Mouse (Mus musculus): ENCODE measurements at regions not wholly inside any gene's neighbourhood (a gene's known extent, or its start where the extent isn't known, plus 50 kb on each side); places are given as distances from the start of the nearest gene placed in this dataset.

DNA sequence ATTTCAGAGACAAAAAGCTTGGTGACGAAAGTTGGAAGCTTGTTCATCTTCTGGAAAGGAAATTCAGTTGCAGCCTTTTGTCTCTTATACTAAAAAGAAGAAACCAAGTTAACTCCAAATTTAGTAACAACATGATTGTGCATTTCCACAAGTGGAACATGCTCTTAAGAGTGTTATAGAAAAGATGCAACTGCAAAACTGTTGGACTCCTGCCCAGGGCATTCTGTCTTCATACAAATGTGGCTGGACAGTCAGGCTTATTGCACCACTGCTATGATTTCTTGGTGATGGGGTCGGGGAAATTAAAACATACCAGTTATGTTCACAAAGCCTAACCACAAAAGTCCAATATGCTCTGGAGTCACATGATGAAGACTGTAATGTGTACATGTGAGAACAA lies 194.8 kb downstream of the Gm5447 start:
- DNase-seq (ENCODE audit: low read depth): no peak

DNA sequence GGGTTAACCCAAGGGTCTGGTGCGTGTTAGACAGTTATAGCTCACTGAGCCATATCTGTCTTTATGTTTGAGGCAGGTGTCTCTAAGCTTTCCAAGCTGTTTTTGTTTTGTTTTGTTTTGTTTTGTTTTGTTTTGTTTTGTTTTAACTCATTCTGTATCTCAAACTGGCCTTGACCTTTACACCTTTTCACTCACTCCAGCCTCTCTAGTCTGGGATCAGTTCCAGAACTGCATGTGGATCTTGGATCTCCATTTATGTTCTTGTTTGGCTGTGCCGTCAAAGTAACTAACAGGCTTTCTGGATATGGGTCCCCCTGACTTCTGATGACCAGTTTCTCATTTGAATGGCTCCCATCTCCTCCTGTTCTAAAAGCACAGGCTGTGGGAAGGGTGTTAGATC lies 197.7 kb downstream of the Gm5447 start:
- DNase-seq (ENCODE audit: low read depth): no peak

DNA sequence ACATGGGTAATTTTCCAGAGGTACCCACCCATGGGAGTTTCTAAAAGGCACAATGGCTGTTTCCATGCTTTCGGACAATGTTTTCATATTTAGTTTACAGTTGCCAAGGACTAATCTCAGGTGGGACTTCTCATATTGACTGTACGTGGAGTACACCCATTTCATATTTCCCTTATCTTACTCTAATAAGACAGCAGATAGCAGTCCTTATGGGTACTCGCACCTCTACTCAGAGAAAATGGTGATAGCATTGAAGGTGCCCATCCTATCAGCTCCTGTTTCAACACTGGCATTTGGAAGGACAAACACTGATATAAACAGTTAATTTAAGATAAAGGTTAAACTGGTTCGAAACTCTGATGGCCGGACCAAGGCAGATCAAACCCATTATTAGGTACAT lies 198.6 kb downstream of the Gm5447 start:
- DNase-seq (ENCODE audit: low read depth): no peak

DNA sequence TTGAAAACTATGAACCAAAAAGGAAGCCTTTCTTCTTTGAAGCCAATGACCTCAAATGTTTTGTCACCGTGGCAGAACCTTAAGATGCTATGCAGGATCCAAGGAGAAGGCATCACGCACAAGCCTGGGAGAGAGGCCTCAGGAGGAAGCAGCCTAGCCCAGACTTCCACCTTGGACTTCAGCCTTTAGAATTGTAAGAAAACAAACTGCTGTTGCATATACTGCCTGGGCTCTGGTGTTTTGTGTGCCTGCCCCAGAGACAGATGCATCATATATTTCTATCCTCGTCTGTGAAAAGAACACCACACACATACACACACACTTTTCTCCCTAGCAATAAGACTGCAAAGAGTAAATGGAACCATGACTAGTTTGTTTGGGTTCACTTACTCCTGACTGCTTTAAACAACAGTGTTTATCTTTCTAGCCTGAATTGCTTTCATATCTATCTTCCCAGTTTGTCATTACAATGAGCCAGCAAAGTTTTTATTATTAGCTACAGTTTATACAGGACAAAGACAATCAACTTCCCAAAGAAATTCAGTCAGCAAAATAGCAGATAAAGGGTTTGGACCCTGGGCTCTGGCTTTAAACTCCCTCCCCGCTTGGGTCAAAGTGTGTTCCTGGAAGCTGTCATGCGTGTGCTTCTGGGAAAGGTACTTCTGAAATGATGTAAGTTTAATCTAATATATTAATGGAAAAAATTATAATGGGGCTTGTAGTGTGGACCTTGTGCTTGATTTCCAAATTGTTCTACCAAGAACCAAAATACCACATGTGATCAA lies 204.2 kb downstream of the Gm5447 start:
- no peak for DNase-seq (ENCODE audit: low read depth)

DNA sequence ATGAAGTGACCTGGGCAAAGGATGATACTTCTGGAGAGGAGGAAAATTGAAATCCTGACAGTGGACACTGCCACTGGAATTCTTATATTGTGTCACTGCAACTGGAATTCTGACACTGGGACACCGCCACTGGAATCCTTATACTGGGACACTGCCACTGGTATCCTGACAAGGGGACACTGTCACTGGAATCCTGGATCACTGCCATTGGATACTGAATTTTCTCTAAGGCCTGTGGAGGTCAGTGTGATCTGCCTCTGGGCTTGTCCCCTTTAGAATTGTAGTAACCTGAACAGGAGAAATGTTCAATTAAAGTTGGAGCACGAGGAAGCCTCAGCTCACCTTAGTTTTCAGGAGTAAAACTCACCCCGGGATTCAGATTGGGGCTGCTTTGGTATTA lies 205.0 kb downstream of the Gm5447 start:
- no peak for DNase-seq (ENCODE audit: low read depth)

DNA sequence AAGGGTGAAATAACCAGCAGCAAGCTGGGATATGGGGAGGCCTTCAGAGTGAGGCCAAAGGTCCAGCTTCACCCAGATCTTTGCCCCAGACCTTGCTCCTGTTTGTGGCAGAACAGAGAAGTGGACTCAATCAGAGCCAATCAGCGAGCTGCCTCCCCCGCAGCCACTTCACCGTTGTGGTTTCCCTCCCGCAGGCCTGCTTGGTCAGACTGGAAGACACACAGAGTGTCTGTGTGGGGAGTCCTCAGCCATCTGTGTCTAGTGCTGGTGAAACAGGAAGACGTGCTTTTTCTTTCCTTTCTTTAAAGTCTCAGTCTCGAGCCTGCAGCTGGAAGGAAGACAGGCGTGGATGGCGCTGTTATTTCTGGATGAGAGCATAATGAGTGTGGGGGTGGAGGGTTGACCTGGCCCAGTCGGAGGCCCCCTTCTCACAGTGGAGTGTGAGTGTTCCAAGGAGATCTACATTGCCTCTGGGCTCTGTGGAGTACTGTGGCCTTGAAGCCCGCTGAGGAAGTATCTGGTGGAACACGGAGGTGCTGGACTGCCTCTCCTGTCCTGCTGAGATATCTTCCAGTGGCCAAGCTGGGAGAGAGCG lies 205.5 kb downstream of the Gm5447 start:
- DNase-seq (ENCODE audit: low read depth): no peak

DNA sequence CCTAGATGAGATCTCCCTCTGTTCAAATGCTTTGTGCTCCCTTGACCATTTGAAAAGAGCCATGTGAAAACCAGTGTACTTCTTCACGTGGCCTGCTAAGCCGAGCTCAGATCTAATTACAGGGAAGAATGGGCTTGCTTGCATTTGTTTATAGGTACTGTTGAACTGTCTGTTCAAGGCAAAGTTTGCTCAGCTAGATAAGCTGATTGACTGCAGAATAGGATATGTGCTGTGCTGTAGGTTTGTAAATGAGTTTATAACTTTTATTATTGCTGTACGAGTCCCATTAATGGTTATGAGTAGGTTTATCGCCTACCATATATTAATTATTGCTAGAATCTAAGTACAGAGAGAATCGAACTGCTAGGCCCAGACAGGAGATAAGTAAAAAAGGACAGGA lies 207.5 kb downstream of the Gm5447 start:
- no peak for DNase-seq (ENCODE audit: low read depth)

DNA sequence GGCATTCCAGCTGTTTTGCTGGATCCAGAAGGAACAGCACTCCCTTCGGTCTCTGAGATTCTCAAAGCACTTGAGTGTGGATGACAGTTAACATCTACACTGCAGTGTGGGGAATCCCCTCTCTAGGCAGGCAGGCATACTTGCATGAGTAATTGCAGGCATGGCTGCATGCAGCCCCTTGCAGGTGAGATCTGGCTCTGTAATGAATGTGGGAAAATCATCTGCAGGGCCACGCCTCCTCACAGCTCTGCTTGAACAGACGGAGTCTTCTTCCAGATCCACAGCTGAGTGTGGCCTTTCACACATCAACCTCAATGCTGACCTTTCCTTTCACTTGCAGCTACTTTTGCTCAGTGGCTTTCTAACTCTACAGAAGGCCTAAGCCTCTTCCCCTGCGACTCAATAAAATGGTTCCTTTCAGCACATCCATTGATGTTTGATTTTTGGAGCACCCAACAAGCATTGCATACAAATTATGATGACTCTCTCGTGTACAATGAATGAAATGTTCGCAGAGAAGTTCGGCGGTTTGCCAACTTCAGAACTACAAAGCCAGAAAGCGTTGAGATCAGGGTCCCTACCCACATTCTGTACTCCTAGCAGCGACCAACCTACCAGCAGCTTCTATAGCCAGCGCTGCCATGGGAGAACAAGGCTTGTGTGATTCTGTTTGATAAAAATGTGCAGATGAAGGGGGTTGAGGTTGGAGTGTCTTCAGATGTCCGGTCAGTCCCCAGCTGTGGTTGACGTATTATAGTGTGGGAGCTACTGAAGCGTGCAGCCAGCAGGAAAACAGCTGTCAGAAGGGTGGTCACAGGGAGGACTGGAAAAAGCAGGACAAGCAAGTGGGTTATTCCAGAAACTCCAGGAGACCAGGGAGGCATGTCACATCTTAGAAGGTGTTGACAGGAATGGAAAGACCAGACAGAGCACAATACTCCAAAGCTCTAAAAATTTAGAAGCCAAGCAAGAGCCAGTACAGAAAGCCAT lies 211.1 kb downstream of the Gm5447 start:
- no peak for DNase-seq (ENCODE audit: low read depth)

DNA sequence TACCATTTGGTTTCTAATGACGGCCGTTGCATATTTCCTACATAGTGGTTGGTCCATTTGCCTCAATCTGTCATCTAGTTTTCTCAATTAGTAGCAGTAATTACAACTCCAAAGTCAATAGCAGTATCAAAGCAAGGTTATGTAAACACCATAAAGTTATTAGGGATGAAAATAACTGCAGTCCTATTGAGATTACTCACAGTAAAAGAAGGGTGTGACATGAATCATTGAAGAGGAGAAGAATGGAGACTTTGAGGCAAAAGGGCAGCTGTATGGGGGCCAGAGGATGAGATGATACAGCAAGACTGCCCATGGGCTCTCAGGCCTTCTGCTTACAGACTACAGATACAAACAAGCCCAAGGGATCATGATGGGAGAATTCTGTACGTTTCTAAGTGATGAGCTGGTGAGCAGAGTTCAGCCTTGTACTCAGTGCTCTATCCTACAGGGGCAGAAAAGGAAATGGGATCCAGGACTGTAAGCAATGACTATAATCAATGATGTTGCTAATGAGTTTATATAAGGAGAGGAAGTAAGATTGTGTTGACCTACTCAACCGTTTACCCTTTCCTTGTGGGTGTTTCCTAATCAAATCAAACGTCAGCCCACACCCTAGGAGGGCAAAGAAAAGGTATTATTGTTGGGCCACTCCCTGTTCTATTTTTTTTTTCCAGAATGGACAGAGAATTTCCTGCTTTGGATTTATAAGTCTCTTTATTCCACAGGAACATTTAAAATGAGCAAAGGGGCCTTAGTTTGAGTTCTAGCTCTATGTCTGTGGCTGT lies 213.0 kb downstream of the Gm5447 start:
- no peak for DNase-seq (ENCODE audit: low read depth)

DNA sequence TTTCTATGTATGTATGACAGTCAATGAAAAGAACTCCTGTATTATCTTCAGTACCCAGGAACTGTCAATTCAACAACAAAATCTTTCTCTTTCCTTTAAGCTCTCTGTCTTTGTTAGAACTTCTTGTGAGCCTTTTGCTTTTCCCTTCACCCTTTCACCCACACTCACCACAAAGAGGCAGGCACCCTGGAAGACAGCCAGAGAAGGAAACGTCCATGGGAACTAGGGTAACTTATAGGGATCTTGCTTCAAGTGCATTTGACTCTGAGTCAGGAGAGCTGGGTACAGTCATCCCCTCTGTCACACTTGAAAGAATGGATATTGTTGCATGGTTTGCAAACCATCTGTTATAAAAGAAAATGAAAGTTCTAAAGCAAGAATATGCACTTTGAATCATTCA lies 215.1 kb downstream of the Gm5447 start:
- DNase-seq (ENCODE audit: low read depth): no peak

DNA sequence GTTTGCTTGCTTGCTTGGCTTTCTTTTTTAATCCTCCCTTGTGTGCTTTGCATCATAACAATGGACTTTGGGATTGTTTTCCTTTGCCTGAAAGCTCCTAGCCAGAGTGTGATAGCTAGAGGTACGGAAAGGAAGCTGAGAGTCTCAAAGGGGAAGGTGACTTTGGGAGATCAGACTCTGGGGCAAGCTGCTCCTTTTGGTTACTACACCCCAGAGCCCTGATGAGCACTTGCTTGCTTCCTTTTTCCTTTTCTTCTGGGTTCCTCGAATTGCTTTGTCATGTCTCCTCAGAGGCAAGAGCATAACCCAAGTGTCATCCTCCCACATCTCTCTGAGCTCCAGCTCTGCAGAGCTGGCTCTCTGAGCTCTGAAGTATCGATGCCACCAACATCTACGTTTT lies 216.0 kb downstream of the Gm5447 start:
- no peak for DNase-seq (ENCODE audit: low read depth)

DNA sequence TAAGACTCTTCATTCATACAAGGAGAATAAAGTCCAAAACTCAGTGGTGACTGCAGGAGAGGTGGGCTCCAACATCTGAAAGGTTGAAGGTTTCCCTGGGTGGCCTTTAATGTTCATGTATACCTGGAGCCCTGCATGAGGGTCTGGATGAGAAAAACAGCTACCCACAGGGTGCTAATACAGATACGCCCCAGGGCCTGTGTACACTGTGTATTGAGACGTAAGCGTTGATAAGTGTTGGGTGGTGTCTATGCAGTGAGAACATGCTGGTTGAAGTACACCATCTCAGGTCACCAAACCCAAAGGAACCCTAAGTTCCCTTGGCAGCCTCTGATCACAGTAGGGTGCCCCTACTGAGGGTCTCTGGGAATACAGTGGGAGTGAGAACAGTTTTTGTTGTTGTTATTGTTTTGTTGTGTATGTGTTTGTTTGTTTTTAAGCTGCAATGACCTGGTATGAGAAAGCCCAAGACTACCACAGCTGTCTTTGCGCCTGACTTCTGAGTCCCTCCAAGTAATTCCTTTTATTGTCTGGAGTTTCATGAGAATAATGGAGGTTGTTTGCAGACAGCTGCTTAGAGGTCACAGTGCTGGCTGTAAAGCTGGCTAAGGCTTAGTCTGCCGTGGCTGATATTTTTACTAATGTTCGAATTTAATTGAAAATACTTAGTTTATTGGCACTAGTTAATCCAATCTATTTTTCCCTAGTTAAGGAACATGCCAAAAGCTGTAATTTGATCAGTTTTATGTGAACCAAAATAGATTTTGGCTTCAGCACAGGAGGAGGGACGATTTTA lies 217.5 kb downstream of the Gm5447 start:
- DNase-seq (ENCODE audit: low read depth): no peak

DNA sequence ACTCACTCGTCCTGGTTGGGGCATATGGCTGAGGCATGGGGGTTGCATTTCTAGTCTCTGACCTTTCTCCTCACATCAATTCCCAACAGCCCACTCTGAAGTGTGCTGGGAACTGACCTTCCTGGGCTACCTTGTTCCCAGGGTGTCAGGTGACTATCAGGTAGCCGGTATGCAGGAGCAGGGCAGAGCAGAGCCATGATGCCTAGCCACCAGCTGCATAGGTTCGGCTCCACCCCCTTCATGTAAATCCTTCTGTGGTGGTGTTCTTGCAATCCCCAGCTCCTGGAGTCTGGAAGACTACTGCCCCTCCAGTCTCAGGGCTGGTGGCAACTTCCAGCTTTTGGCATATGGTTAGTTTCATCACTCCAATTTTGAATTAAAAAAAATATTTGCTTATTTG lies 221.0 kb downstream of the Gm5447 start:
- DNase-seq (ENCODE audit: low read depth): no peak

DNA sequence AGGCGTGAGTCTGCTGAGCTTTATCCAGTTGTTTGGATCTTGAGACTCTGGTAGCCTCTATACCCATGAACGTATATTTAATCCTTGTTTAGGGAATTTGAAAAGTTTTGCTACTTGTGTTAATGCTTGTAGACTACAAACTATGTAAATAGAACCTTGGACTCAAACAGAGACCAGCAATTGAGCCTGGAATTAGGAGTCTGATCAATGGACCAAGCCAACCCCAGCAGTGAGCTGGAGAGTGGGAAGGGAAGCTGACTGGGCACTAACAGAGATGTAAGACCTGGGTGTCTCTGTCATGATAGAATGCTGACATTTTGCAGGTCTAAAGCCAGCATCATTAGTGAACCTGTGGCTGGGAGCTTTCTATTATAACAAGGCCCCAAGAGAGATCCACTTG lies 222.5 kb downstream of the Gm5447 start:
- DNase-seq (ENCODE audit: low read depth): no peak

DNA sequence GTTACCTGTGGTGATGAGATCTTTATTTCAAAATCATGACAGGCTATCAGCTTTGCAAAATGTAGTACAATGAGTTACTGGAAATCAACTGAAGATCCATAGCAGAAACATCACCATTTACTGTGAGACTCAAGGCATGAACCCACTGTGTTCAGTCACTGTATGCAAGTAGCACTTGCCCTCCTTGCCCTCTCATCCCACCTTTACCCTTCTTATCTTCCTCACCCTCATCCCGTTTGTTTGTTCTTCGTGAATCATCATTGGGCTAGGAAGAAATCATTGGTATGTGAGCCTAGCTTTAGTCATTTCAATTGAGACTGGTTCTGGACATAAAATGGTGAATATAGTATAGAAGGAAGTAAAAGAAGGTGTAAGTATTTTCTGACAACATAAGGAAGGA lies 223.6 kb downstream of the Gm5447 start:
- DNase-seq (ENCODE audit: low read depth): no peak

DNA sequence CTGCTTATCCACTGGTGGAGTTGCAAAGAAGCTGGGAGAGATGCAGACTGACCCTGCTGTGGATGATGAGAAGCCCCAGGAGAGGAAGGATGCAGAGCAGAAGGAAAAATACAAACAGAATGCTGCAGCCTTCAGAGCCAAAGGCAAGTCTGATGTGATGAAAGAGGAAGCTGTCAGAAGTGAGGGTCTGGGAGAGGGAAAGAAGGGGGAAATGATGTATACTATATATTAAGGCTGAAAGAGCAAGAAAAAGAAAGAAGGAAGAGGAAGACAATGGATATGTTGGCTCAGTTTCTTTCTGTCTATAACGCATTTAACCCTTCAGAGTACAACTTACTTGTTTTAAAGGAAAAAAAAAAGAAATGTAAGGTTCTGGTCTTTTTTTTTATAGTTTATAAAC lies 225.4 kb downstream of the Gm5447 start:
- DNase-seq (ENCODE audit: low read depth): no peak

DNA sequence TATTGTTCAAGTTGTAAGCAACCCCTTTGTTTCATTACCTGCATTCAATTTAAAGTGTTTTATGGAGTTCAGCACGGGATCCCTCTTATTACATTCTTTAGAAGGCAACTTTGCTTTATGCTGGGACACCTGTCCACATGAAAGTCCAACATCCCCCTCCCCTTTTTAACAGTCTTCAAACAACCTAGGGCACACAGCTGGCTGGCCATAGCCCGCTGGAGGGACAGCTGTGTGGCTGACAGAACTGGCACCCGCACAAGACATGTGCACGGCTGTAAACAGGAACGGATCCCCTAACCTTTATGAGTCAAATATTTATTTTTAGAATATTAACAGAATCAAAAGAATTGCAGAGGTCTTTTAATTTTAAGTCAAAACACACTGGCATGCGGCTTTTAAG lies 230.1 kb downstream of the Gm5447 start:
- DNase-seq (ENCODE audit: low read depth): no peak

DNA sequence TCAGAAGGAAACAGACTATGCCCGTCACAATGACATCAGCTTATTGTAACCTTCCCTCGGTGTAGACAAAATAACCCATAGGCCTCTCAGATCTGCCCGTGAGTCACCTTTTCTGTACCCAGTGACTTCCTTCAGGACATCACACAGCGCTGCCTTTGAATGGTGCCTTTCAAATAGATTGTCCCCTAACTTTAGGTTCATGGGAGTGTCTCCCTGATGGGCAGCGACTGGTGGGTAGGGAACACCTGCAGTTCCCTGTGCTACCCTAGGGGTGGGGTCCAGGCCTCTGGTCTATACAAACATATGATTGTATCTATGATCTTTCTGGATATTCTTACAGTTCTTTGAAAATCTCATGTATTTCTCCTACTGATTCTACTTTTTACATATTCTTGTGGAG lies 232.4 kb downstream of the Gm5447 start:
- no peak for DNase-seq (ENCODE audit: low read depth)

DNA sequence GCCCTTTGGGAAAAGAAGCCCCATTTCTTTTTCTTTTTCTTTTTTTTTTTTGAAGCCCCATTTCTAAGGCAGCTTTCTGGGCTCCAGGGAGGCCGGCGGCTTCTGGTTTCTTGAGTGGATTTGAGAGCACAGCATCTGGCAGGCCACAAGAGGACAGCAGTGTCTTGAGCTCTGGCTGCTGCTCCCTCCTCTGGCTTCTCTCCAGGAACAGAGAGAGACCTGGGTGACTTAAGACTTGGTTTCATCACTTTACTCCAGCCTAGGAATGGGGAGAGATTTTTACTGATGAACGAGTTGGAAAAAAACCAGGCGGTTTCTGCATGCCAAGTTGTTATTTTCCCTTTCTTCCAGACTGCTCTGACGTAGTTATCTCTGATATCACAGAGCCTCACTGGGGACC lies 233.7 kb downstream of the Gm5447 start:
- DNase-seq (ENCODE audit: low read depth): no peak

DNA sequence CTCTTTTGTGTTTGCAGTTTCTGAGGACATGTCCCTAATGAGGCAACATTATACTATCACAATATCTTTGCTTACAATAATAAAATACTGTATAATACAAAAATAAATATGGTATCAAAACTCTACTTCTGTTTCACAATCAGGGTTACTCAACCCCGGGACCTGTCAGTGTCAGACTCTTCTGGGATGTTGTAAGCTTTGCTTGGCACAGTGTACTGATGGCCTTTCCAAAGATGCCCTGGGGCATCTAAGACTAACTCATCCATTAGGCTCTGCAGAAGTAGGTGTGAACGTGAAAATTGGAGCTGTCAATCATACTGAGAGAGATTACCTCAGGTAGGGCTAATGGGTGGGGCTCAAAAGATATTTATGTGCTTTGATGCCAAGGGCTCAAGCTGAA lies 249.0 kb downstream of the Gm5447 start:
- no peak for DNase-seq (ENCODE audit: low read depth)

DNA sequence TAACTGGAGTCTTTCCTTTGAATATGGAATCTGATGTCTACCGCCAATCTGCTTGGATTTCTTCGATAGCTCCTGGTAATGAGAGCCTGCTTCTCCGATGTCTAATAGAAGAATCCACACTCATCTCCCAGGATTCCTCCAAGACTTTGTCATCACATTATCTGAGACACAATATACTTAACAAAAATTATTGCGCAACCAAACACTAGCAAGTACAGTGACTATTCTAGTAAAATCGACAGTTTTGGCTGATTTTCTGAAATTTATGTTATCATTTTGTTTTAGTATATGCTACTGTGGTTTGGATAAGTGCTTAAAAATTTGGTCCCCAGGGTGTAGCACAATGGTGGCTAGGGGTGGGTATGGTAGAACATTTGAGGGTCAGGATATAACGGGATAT lies 266.5 kb downstream of the Gm5447 start:
- DNase-seq (ENCODE audit: low read depth): no peak

All from c-Kit-positive CD71-negative TER-119-negative erythroid progenitor cells, embryonic 14.5 days (primary cell).